Mouse (Mus musculus) neural tube, embryonic 11.5 days (tissue): ENCODE measurements around the gene R3hdml. TPM values are rescaled to one million over a fixed set of nuclear protein-coding genes. Genes with fewer than 3 reads are reported as not detected.

Experiments used
- ATAC-seq: fragments of 200-750 bp; cut with Nextera tagmentation; 2 replicates; pipeline ENCODE4 v1.8.0; 2017; ENCODE audit warnings: moderate number of reproducible peaks, mild to moderate bottlenecking, moderate TSS enrichment, moderate library complexity; ENCODE audit not compliant: insufficient read depth, low FRiP score, low TSS enrichment
- DNase-seq: peaks from one replicate; pipeline ENCODE4 v3.0.0-alpha.2; 2015; ENCODE audit warnings: low spot score
- H3K27ac ChIP-seq: fragments of 300-500 bp; sonication (generic); 2 replicates; pipeline ENCODE4 v1.5.1; 2014; ENCODE audit warnings: low read depth, mild to moderate bottlenecking, low read length
- H3K27me3 ChIP-seq: fragments of 300-500 bp; sonication (generic); 2 replicates; pipeline ENCODE4 v1.6.1; 2014; ENCODE audit warnings: mild to moderate bottlenecking, low read length, mixed read lengths; ENCODE audit not compliant: control insufficient read depth, insufficient read depth
- H3K36me3 ChIP-seq: fragments of 300-500 bp; sonication (generic); 2 replicates; pipeline ENCODE4 v1.6.1; 2014; ENCODE audit warnings: mild to moderate bottlenecking, low read length, moderate library complexity, mixed read lengths; ENCODE audit not compliant: control insufficient read depth, insufficient read depth
- H3K4me1 ChIP-seq: fragments of 300-500 bp; sonication (generic); 2 replicates; pipeline ENCODE4 v1.6.1; 2014; ENCODE audit warnings: low read length, mixed read lengths; ENCODE audit not compliant: control insufficient read depth, insufficient read depth
- H3K4me2 ChIP-seq: fragments of 300-500 bp; sonication (generic); 2 replicates; pipeline ENCODE4 v1.6.1; 2014; ENCODE audit warnings: low read depth, mild to moderate bottlenecking, moderate library complexity
- H3K4me3 ChIP-seq: fragments of 300-500 bp; sonication (generic); 2 replicates; pipeline ENCODE4 v1.5.1; 2014; ENCODE audit warnings: low read depth, low read length
- H3K9ac ChIP-seq: fragments of 300-500 bp; sonication (generic); 2 replicates; pipeline ENCODE4 v1.6.1; 2014; ENCODE audit warnings: mild to moderate bottlenecking, low read length
- H3K9me3 ChIP-seq: fragments of 300-500 bp; sonication (generic); 2 replicates; pipeline ENCODE4 v1.6.1; 2016; ENCODE audit warnings: low read length; ENCODE audit not compliant: control insufficient read depth
- WGBS: fragments of 180-500 bp; shearing (Covaris S2); extraction: QIAGEN DNeasy Blood & Tissue Kit; methylation state at CpG from one replicate; pipeline ENCODE4 v1.1.7; 2014; 5-methylcytosine and 5-hydroxymethylcytosine counted together
- polyA plus RNA-seq: library from polyadenylated mRNA; unstranded; fragments of >200 nt; fragmentation: Nextera tagmentation; extraction: Ambion mirVana; gene quantifications from 2 replicates; pipeline ENCODE4 v1.2.1, GENCODE M21; 2014

The R3hdml gene
- polyA plus RNA-seq, 1 experiment from 2014 or later, result 0.28 TPM

- Histone ChIP-seq H3K27ac (no peak overlapping the region), H3K4me2 (no peak overlapping the region), H3K9ac (no peak overlapping the region), H3K4me1 (no peaks in the 10 kb centered on the region), H3K36me3 (no peaks in the 10 kb centered on the region), H3K27me3 (no peaks in the 10 kb centered on the region), H3K4me3 (no peak overlapping the region), H3K9me3 (no peaks in the 10 kb centered on the region)
- DNase-seq (no peak), ATAC-seq (no peak)
- 85% methylated on average over 13 of the region's 13 CpGs for WGBS
These were observed 47.4 kb downstream of the R3hdml start for GRCm38 (mm10) chr2:163539321-163540040.

- no peak overlapping the region for H3K27ac ChIP-seq
- no peak for DNase-seq
- H3K27me3 ChIP-seq, result no peaks in the 10 kb centered on the region
- no peak overlapping the region for H3K4me2 ChIP-seq
- H3K4me1 ChIP-seq, result no peaks in the 10 kb centered on the region
- 84% methylated on average over 9 of the region's 9 CpGs for WGBS
- no peaks in the 10 kb centered on the region for H3K9me3 ChIP-seq
- H3K9ac ChIP-seq, result no peak overlapping the region
- no peak for ATAC-seq
- H3K4me3 ChIP-seq, result no peak overlapping the region
- no peaks in the 10 kb centered on the region for H3K36me3 ChIP-seq
These were observed 48.4 kb downstream of the R3hdml start for GRCm38 (mm10) chr2:163540231-163541117.

GRCm38 (mm10) chr2:163541568-163542182 is 49.6 kb downstream of the R3hdml start:
- no peak overlapping the region for H3K4me3 ChIP-seq
- no peak for ATAC-seq
- no peaks in the 10 kb centered on the region for H3K4me1 ChIP-seq
- no peak overlapping the region for H3K4me2 ChIP-seq
- DNase-seq, result no peak
- H3K9ac ChIP-seq, result no peak overlapping the region
- no peak overlapping the region for H3K27ac ChIP-seq
- 84% methylated on average over 10 of the region's 10 CpGs for WGBS
- H3K36me3 ChIP-seq, result no peaks in the 10 kb centered on the region
- H3K27me3 ChIP-seq, result no peaks in the 10 kb centered on the region
- H3K9me3 ChIP-seq, result no peaks in the 10 kb centered on the region

GRCm38 (mm10) chr2:163542674-163543073 is 50.6 kb downstream of the R3hdml start:
- no peak for ATAC-seq

GRCm38 (mm10) chr2:163546623-163547318 is 54.7 kb downstream of the R3hdml start:
- no peaks in the 10 kb centered on the region for H3K4me1 ChIP-seq
- no peaks in the 10 kb centered on the region for H3K9me3 ChIP-seq
- H3K27ac ChIP-seq, result no peak overlapping the region
- no peak for DNase-seq
- H3K9ac ChIP-seq, result no peak overlapping the region
- 72% methylated on average over 14 of the region's 14 CpGs for WGBS
- H3K27me3 ChIP-seq, result no peaks in the 10 kb centered on the region
- no peaks in the 10 kb centered on the region for H3K36me3 ChIP-seq
- H3K4me2 ChIP-seq, result no peak overlapping the region
- no peak for ATAC-seq
- H3K4me3 ChIP-seq, result no peak overlapping the region

More at GRCm38 (mm10) chr2:163542674-163543073, 50.6 kb downstream of the R3hdml start:
- Histone ChIP-seq H3K4me1 (no peaks in the 10 kb centered on the region), H3K9ac (no peak overlapping the region), H3K4me2 (no peak overlapping the region), H3K9me3 (no peaks in the 10 kb centered on the region), H3K27ac (no peak overlapping the region), H3K4me3 (no peak overlapping the region), H3K27me3 (no peaks in the 10 kb centered on the region), H3K36me3 (no peaks in the 10 kb centered on the region)
- DNase-seq, result no peak
- 91% methylated on average over 10 of the region's 10 CpGs for WGBS

- WGBS, result 65% methylated on average over 6 of the region's 6 CpGs
- Histone ChIP-seq H3K9me3 (no peaks in the 10 kb centered on the region), H3K4me1 (no peaks in the 10 kb centered on the region), H3K27ac (no peak overlapping the region), H3K36me3 (no peaks in the 10 kb centered on the region), H3K4me2 (no peak overlapping the region), H3K27me3 (no peaks in the 10 kb centered on the region), H3K9ac (no peak overlapping the region), H3K4me3 (no peak overlapping the region)
- ATAC-seq, result no peak
- DNase-seq, result no peak
These were observed 56.7 kb downstream of the R3hdml start for GRCm38 (mm10) chr2:163548822-163549221.

- no peaks in the 10 kb centered on the region for H3K4me1 ChIP-seq
- H3K9ac ChIP-seq, result no peak overlapping the region
- no peak overlapping the region for H3K4me2 ChIP-seq
- H3K4me3 ChIP-seq, result no peak overlapping the region
- H3K27ac ChIP-seq, result no peak overlapping the region
- H3K36me3 ChIP-seq, result no peaks in the 10 kb centered on the region
- no peak for DNase-seq
- WGBS, result 46% methylated on average over 6 of the region's 6 CpGs
- H3K27me3 ChIP-seq, result no peaks in the 10 kb centered on the region
- no peak for ATAC-seq
- no peaks in the 10 kb centered on the region for H3K9me3 ChIP-seq
These were observed 57.7 kb downstream of the R3hdml start for GRCm38 (mm10) chr2:163549786-163550185.
